Mouse (Mus musculus): Measurements from ENCODE around the gene Psme3. TPM values are rescaled to one million over a fixed set of nuclear protein-coding genes. Genes with fewer than 3 reads are reported as not detected.
"Not testable (repeated sequence)": the region's sequence is repeated elsewhere in the genome, so short reads cannot be mapped to it uniquely, and the experiment has no call there.

Psme3 gene
- polyA plus RNA-seq, 1 experiment from 2014 or later = 130 TPM

DNA sequence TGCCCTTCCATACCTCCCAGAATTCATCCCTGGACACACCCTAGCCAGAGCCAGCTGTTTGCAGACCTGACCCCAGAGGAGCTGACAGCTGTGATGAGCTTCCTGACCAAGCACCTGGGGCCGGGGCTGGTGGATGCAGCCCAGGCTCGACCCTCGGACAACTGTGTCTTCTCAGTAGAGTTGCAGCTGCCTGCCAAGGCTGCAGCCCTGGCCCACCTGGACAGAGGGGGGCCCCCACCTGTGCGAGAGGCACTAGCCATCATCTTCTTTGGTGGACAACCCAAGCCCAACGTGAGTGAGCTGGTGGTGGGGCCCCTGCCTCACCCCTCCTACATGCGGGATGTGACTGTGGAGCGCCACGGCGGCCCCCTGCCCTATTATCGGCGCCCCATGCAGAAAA lies 9.2 kb downstream of the Psme3 start:
- H3K9me3 ChIP-seq (ENCODE audit: control insufficient read depth, low read length); H3K9ac ChIP-seq (ENCODE audit: low read depth, low read length); H3K4me2 ChIP-seq (replicated peaks; ENCODE audit: low read depth, low read length); H3K27ac ChIP-seq (ENCODE audit: low read depth, low read length); H3K4me3 ChIP-seq (ENCODE audit: low read length); ATAC-seq (ENCODE audit: low FRiP score, low TSS enrichment); H3K27me3 ChIP-seq (ENCODE audit: control insufficient read depth, insufficient read depth, low read length); H3K4me1 ChIP-seq (ENCODE audit: control insufficient read depth, insufficient read depth, low read length): not testable (repeated sequence)
- H3K36me3 ChIP-seq (ENCODE audit: control insufficient read depth, insufficient read depth, low read length) = peaks cover 54% of the 10 kb centered on the region
- WGBS = 97% methylated on average over 11 of the region's 11 CpGs

DNA sequence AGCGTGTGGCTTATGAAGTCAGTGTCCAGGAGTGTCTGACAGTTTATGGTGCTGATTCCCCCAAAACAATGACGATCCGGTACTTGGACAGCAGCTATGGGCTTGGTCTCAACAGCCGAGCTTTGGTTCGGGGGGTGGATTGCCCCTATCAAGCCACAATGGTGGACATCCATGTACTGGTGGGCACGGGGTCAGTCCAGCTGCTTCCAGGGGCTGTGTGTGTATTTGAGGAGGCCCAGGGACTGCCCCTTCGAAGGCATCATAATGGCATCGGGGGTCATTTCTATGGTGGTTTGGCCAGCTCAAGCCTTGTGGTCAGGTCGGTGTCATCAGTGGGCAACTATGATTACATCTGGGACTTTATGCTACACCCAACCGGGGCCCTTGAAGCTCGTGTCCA lies 10.1 kb downstream of the Psme3 start:
- Histone ChIP-seq H3K9me3 (ENCODE audit: control insufficient read depth, low read length) (no peaks in the 10 kb centered on the region), H3K9ac (ENCODE audit: low read depth, low read length) (no peak overlapping the region), H3K27ac (ENCODE audit: low read depth, low read length) (no peak overlapping the region), H3K4me2 (replicated peaks; ENCODE audit: low read depth, low read length) (no peak overlapping the region), H3K4me1 (ENCODE audit: control insufficient read depth, insufficient read depth, low read length) (no peaks in the 10 kb centered on the region), H3K4me3 (ENCODE audit: low read length) (no peak overlapping the region), H3K27me3 (ENCODE audit: control insufficient read depth, insufficient read depth, low read length) (no peaks in the 10 kb centered on the region), H3K36me3 (ENCODE audit: control insufficient read depth, insufficient read depth, low read length) (peaks cover 45% of the 10 kb centered on the region)
- ATAC-seq (ENCODE audit: low FRiP score, low TSS enrichment) = no peak
- WGBS = 84% methylated on average over 11 of the region's 11 CpGs

DNA sequence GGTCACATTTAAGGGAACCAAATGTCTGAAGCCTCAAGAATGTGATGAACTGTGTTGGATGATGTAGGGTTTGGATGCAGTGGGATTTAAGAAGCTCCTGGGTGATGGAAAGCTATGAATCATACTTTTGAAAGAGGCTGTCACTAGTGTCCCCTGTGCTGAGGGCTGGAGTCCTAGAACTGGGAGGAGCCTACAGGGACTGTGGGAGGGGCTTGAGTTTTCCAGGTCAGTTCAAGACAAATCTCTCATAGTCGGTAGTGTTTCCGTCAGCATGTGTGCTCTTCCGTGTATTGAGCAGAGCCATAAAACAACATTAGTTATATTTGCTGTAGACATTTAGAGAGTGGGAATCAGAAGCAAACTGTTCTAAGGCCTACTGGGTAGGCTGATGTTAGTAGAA lies 11.3 kb downstream of the Psme3 start:
- H3K36me3 ChIP-seq (ENCODE audit: control insufficient read depth, insufficient read depth, low read length) = peaks cover 33% of the 10 kb centered on the region
- H3K27ac ChIP-seq (ENCODE audit: low read depth, low read length) = no peak overlapping the region
- H3K4me3 ChIP-seq (ENCODE audit: low read length) = no peak overlapping the region
- 44% methylated on average over 3 of the region's 3 CpGs for WGBS
- no peaks in the 10 kb centered on the region for H3K27me3 ChIP-seq (ENCODE audit: control insufficient read depth, insufficient read depth, low read length)
- H3K4me2 ChIP-seq (replicated peaks; ENCODE audit: low read depth, low read length) = no peak overlapping the region
- no peak for ATAC-seq (ENCODE audit: low FRiP score, low TSS enrichment)
- no peaks in the 10 kb centered on the region for H3K4me1 ChIP-seq (ENCODE audit: control insufficient read depth, insufficient read depth, low read length)
- no peak overlapping the region for H3K9ac ChIP-seq (ENCODE audit: low read depth, low read length)
- H3K9me3 ChIP-seq (ENCODE audit: control insufficient read depth, low read length) = no peaks in the 10 kb centered on the region

GRCm38 (mm10) chr11:101328941-101329635 lies 13.1 kb downstream of the Psme3 start:
- no peaks in the 10 kb centered on the region for H3K9me3 ChIP-seq (ENCODE audit: control insufficient read depth, low read length)
- H3K36me3 ChIP-seq (ENCODE audit: control insufficient read depth, insufficient read depth, low read length) = peaks cover 18% of the 10 kb centered on the region
- H3K27ac ChIP-seq (ENCODE audit: low read depth, low read length) = no peak overlapping the region
- no peaks in the 10 kb centered on the region for H3K27me3 ChIP-seq (ENCODE audit: control insufficient read depth, insufficient read depth, low read length)
- no peak overlapping the region for H3K4me2 ChIP-seq (replicated peaks; ENCODE audit: low read depth, low read length)
- no peaks in the 10 kb centered on the region for H3K4me1 ChIP-seq (ENCODE audit: control insufficient read depth, insufficient read depth, low read length)
- no peak overlapping the region for H3K9ac ChIP-seq (ENCODE audit: low read depth, low read length)
- WGBS = 91% methylated on average over 6 of the region's 6 CpGs
- H3K4me3 ChIP-seq (ENCODE audit: low read length) = no peak overlapping the region
- ATAC-seq (ENCODE audit: low FRiP score, low TSS enrichment) = no peak

GRCm38 (mm10) chr11:101330371-101330924 lies 14.4 kb downstream of the Psme3 start, which contains the start of gene Aoc3:
Gene Aoc3, plus strand, starts transcription at chr11:101330605.
- H3K4me2 ChIP-seq (replicated peaks; ENCODE audit: low read depth, low read length) = no peak within 1 kb of the TSS
- WGBS = 72% methylated on average over 7 of the region's 7 CpGs

DNA sequence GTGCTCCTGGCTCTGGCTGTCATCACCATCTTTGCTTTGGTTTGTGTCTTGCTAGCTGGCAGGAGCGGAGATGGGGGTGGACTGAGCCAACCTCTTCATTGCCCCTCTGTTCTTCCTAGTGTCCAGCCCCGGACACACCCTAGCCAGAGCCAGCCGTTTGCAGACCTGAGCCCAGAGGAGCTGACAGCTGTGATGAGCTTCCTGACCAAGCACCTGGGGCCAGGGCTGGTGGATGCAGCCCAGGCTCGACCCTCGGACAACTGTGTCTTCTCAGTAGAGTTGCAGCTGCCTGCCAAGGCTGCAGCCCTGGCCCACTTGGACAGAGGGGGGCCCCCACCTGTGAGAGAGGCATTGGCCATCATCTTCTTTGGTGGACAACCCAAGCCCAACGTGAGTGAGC lies 14.9 kb downstream of the Psme3 start:
- H3K36me3 ChIP-seq (ENCODE audit: control insufficient read depth, insufficient read depth, low read length); H3K4me3 ChIP-seq (ENCODE audit: low read length); ATAC-seq (ENCODE audit: low FRiP score, low TSS enrichment); H3K27ac ChIP-seq (ENCODE audit: low read depth, low read length); H3K9me3 ChIP-seq (ENCODE audit: control insufficient read depth, low read length); H3K27me3 ChIP-seq (ENCODE audit: control insufficient read depth, insufficient read depth, low read length); H3K4me2 ChIP-seq (replicated peaks; ENCODE audit: low read depth, low read length); H3K4me1 ChIP-seq (ENCODE audit: control insufficient read depth, insufficient read depth, low read length); H3K9ac ChIP-seq (ENCODE audit: low read depth, low read length): not testable (repeated sequence)
- WGBS = 85% methylated on average over 5 of the region's 6 CpGs

More at GRCm38 (mm10) chr11:101330371-101330924, 14.4 kb downstream of the Psme3 start, which contains the start of gene Aoc3:
- peaks cover 5% of the 10 kb centered on the region; the same call in 1 of the 2 replicates for H3K36me3 ChIP-seq (ENCODE audit: control insufficient read depth, insufficient read depth, low read length)
- no peak within 1 kb of the TSS for H3K9ac ChIP-seq (ENCODE audit: low read depth, low read length)
- H3K27ac ChIP-seq (ENCODE audit: low read depth, low read length) = no peak within 1 kb of the TSS
- H3K9me3 ChIP-seq (ENCODE audit: control insufficient read depth, low read length) = no peaks in the 10 kb centered on the region
- no peak within 1 kb of the TSS for H3K4me3 ChIP-seq (ENCODE audit: low read length)
- no peak for ATAC-seq (ENCODE audit: low FRiP score, low TSS enrichment)
- 0 out of 2 replicates have a peak, but pooled peaks cover 6% of the 10 kb centered on the region for H3K4me1 ChIP-seq (ENCODE audit: control insufficient read depth, insufficient read depth, low read length)
- no peaks in the 10 kb centered on the region for H3K27me3 ChIP-seq (ENCODE audit: control insufficient read depth, insufficient read depth, low read length)

DNA sequence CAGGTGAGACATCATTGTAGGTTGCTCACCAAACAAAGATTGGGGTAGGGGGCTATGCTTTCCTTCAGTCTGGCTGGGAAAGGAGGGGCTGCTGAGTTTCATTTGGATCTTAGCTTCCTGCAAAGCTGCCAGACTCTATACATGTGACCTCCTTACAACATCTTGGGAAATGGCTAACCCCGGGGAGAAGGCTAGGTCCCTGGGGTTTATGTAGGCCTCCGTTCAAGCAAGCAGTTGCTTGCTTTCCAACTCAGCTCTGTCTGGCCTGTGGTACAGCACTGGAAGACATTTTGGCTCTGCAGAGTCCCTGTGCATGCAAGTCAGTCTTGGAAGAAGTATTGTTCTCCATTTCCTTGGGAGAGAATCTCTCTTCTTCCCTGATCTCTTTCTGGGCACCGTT lies 16.5 kb downstream of the Psme3 start:
- H3K4me3 ChIP-seq (ENCODE audit: low read length) = no peak overlapping the region
- H3K27me3 ChIP-seq (ENCODE audit: control insufficient read depth, insufficient read depth, low read length) = no peaks in the 10 kb centered on the region
- 0 out of 2 replicates have a peak, but pooled peaks cover 6% of the 10 kb centered on the region for H3K4me1 ChIP-seq (ENCODE audit: control insufficient read depth, insufficient read depth, low read length)
- H3K9ac ChIP-seq (ENCODE audit: low read depth, low read length) = 0 out of 2 replicates have a peak overlapping the region, but pooled peaks have one; percentile 12
- WGBS = 71% methylated on average over 3 of the region's 3 CpGs
- H3K9me3 ChIP-seq (ENCODE audit: control insufficient read depth, low read length) = no peaks in the 10 kb centered on the region
- no peak for ATAC-seq (ENCODE audit: low FRiP score, low TSS enrichment)
- H3K4me2 ChIP-seq (replicated peaks; ENCODE audit: low read depth, low read length) = no peak overlapping the region
- H3K27ac ChIP-seq (ENCODE audit: low read depth, low read length) = no peak overlapping the region
- no peaks in the 10 kb centered on the region for H3K36me3 ChIP-seq (ENCODE audit: control insufficient read depth, insufficient read depth, low read length)

GRCm38 (mm10) chr11:101334023-101334422 lies 18.0 kb downstream of the Psme3 start:
- whole genome bisulfite sequencing = 43% methylated on average over 10 of the region's 10 CpGs
- no peaks in the 10 kb centered on the region for H3K27me3 ChIP-seq (ENCODE audit: control insufficient read depth, insufficient read depth, low read length)
- ATAC-seq (ENCODE audit: low FRiP score, low TSS enrichment) = no peak
- no peaks in the 10 kb centered on the region for H3K36me3 ChIP-seq (ENCODE audit: control insufficient read depth, insufficient read depth, low read length)
- peaks cover 14% of the 10 kb centered on the region; the same call in 1 of the 2 replicates for H3K4me1 ChIP-seq (ENCODE audit: control insufficient read depth, insufficient read depth, low read length)
- no peak overlapping the region for H3K9ac ChIP-seq (ENCODE audit: low read depth, low read length)
- no peak overlapping the region for H3K27ac ChIP-seq (ENCODE audit: low read depth, low read length)
- no peak overlapping the region; the same call in 1 of the 2 replicates for H3K4me2 ChIP-seq (replicated peaks; ENCODE audit: low read depth, low read length)
- no peaks in the 10 kb centered on the region for H3K9me3 ChIP-seq (ENCODE audit: control insufficient read depth, low read length)
- H3K4me3 ChIP-seq (ENCODE audit: low read length) = no peak overlapping the region

DNA sequence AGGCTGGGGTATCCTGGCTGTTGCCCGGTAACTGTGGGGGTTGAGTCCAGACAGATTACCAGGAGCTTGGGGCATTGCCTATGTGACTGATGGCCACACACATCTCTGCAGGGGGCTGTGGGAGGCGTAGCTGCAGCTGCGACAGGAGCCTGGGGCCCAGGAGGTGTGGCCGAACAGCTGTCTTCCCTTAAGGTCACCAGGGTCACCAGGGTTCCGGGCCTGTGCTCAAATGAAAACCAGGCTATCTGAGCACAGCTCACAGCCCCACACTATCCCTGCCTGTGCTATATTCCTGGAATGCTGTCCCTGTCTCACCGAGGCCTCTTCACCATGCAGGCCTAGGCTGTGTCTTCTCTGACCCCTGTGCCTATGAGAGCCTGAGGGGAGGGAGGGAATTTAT lies 18.5 kb downstream of the Psme3 start:
- no peak for ATAC-seq (ENCODE audit: low FRiP score, low TSS enrichment)
- H3K9me3 ChIP-seq (ENCODE audit: control insufficient read depth, low read length) = no peaks in the 10 kb centered on the region
- H3K36me3 ChIP-seq (ENCODE audit: control insufficient read depth, insufficient read depth, low read length) = no peaks in the 10 kb centered on the region
- no peak overlapping the region for H3K4me2 ChIP-seq (replicated peaks; ENCODE audit: low read depth, low read length)
- no peak overlapping the region for H3K27ac ChIP-seq (ENCODE audit: low read depth, low read length)
- H3K4me1 ChIP-seq (ENCODE audit: control insufficient read depth, insufficient read depth, low read length) = peaks cover 14% of the 10 kb centered on the region; the same call in 1 of the 2 replicates
- 8% methylated on average over 6 of the region's 6 CpGs for WGBS
- no peaks in the 10 kb centered on the region for H3K27me3 ChIP-seq (ENCODE audit: control insufficient read depth, insufficient read depth, low read length)
- no peak overlapping the region for H3K4me3 ChIP-seq (ENCODE audit: low read length)
- H3K9ac ChIP-seq (ENCODE audit: low read depth, low read length) = no peak overlapping the region
